Mouse (Mus musculus): ENCODE results near the gene Ube2l6. TPM values are rescaled to one million over a fixed set of nuclear protein-coding genes. Genes with fewer than 3 reads are reported as not detected.
A peak's percentile ranks its signal among the peaks of the same experiment; 100 is the strongest.

Ube2l6 gene
- polyA plus RNA-seq, 1 experiment, result 16.2 TPM

GRCm38 (mm10) chr2:84843654-84844053 lies 45.0 kb downstream of the Ube2l6 start:
- H3K79me2 ChIP-seq (ENCODE audit: control insufficient read depth, insufficient read depth), result no peaks in the 10 kb centered on the region
- H3K79me3 ChIP-seq (ENCODE audit: low read depth), result no peaks in the 10 kb centered on the region
- no peaks in the 10 kb centered on the region for H3K27me3 ChIP-seq (ENCODE audit: control insufficient read depth, insufficient read depth, insufficient read length)
- H3K4me3 ChIP-seq (ENCODE audit: insufficient read depth, poor library complexity, severe bottlenecking), result no peak overlapping the region
- TF ChIP-seq MAX (IDR thresholded peaks at IDR 0.05), result no peak
- H3ac ChIP-seq (ENCODE audit: control insufficient read depth, insufficient read length, low read depth), result no peak overlapping the region
- H3K36me3 ChIP-seq (ENCODE audit: control insufficient read depth, insufficient read depth), result no peaks in the 10 kb centered on the region

GRCm38 (mm10) chr2:84845226-84845625 lies 46.6 kb downstream of the Ube2l6 start:
- Histone ChIP-seq H3K79me3 (ENCODE audit: low read depth) (no peaks in the 10 kb centered on the region), H3ac (ENCODE audit: control insufficient read depth, insufficient read length, low read depth) (no peak overlapping the region), H3K27me3 (ENCODE audit: control insufficient read depth, insufficient read depth, insufficient read length) (no peaks in the 10 kb centered on the region), H3K4me3 (ENCODE audit: insufficient read depth, poor library complexity, severe bottlenecking) (no peak overlapping the region), H3K79me2 (ENCODE audit: control insufficient read depth, insufficient read depth) (no peaks in the 10 kb centered on the region), H3K36me3 (ENCODE audit: control insufficient read depth, insufficient read depth) (no peaks in the 10 kb centered on the region)
- TF ChIP-seq CTCF (IDR thresholded peaks at IDR 0.05; ENCODE audit: control insufficient read depth, insufficient read depth, insufficient read length), result no peak

- H3K79me3 ChIP-seq (ENCODE audit: low read depth), result no peaks in the 10 kb centered on the region
- no peak overlapping the region for H3ac ChIP-seq (ENCODE audit: control insufficient read depth, insufficient read length, low read depth)
- no peaks in the 10 kb centered on the region for H3K27me3 ChIP-seq (ENCODE audit: control insufficient read depth, insufficient read depth, insufficient read length)
- H3K36me3 ChIP-seq (ENCODE audit: control insufficient read depth, insufficient read depth), result no peaks in the 10 kb centered on the region
- no peaks in the 10 kb centered on the region for H3K79me2 ChIP-seq (ENCODE audit: control insufficient read depth, insufficient read depth)
- no peak for TF ChIP-seq MAX (IDR thresholded peaks at IDR 0.05)
- TF ChIP-seq USF1 (IDR thresholded peaks at IDR 0.05; ENCODE audit: low read depth), result no peak
- no peak for TF ChIP-seq FOSL1 (IDR thresholded peaks at IDR 0.05; ENCODE audit: insufficient read depth, low read length, poor library complexity, severe bottlenecking)
- TF ChIP-seq MYOD1 (IDR thresholded peaks at IDR 0.05; ENCODE audit: control insufficient read depth, insufficient read length, low read depth), result no peak
- no peak for TF ChIP-seq CTCF (IDR thresholded peaks at IDR 0.05; ENCODE audit: control insufficient read depth, insufficient read depth, insufficient read length)
- TF ChIP-seq CEBPB (IDR thresholded peaks at IDR 0.05; ENCODE audit: low read depth), result no peak
- TF ChIP-seq MYOG (IDR thresholded peaks at IDR 0.05; ENCODE audit: control insufficient read depth, extremely low read depth, insufficient read length), result no peak
- H3K4me3 ChIP-seq (ENCODE audit: insufficient read depth, poor library complexity, severe bottlenecking), result no peak overlapping the region
These were observed 51.9 kb downstream of the Ube2l6 start for GRCm38 (mm10) chr2:84850407-84851129.

GRCm38 (mm10) chr2:84851130-84852040 lies 52.8 kb downstream of the Ube2l6 start:
- Histone ChIP-seq H3ac (ENCODE audit: control insufficient read depth, insufficient read length, low read depth) (no peak overlapping the region), H3K4me3 (ENCODE audit: insufficient read depth, poor library complexity, severe bottlenecking) (no peak overlapping the region), H3K36me3 (ENCODE audit: control insufficient read depth, insufficient read depth) (no peaks in the 10 kb centered on the region), H3K27me3 (ENCODE audit: control insufficient read depth, insufficient read depth, insufficient read length) (no peaks in the 10 kb centered on the region), H3K79me3 (ENCODE audit: low read depth) (no peaks in the 10 kb centered on the region), H3K79me2 (ENCODE audit: control insufficient read depth, insufficient read depth) (no peaks in the 10 kb centered on the region)
- TF ChIP-seq MAX (IDR thresholded peaks at IDR 0.05), result no peak
- TF ChIP-seq MYOG (IDR thresholded peaks at IDR 0.05; ENCODE audit: control insufficient read depth, extremely low read depth, insufficient read length), result no peak
- no peak for TF ChIP-seq FOSL1 (IDR thresholded peaks at IDR 0.05; ENCODE audit: insufficient read depth, low read length, poor library complexity, severe bottlenecking)
- TF ChIP-seq CEBPB (IDR thresholded peaks at IDR 0.05; ENCODE audit: low read depth), result no peak
- TF ChIP-seq USF1 (IDR thresholded peaks at IDR 0.05; ENCODE audit: low read depth), result no peak
- TF ChIP-seq CTCF (IDR thresholded peaks at IDR 0.05; ENCODE audit: control insufficient read depth, insufficient read depth, insufficient read length), result no peak
- TF ChIP-seq MYOD1 (IDR thresholded peaks at IDR 0.05; ENCODE audit: control insufficient read depth, insufficient read length, low read depth), result no peak

- H3K79me2 ChIP-seq (ENCODE audit: control insufficient read depth, insufficient read depth), result no peaks in the 10 kb centered on the region
- no peaks in the 10 kb centered on the region for H3K27me3 ChIP-seq (ENCODE audit: control insufficient read depth, insufficient read depth, insufficient read length)
- no peaks in the 10 kb centered on the region for H3K36me3 ChIP-seq (ENCODE audit: control insufficient read depth, insufficient read depth)
- no peak overlapping the region for H3ac ChIP-seq (ENCODE audit: control insufficient read depth, insufficient read length, low read depth)
- no peak overlapping the region for H3K4me3 ChIP-seq (ENCODE audit: insufficient read depth, poor library complexity, severe bottlenecking)
- peak; percentile 59 for TF ChIP-seq CTCF (IDR thresholded peaks at IDR 0.05; ENCODE audit: control insufficient read depth, insufficient read depth, insufficient read length)
- TF ChIP-seq MAX (IDR thresholded peaks at IDR 0.05), result no peak
- TF ChIP-seq MYOD1 (IDR thresholded peaks at IDR 0.05; ENCODE audit: control insufficient read depth, insufficient read length, low read depth), result no peak
- TF ChIP-seq FOSL1 (IDR thresholded peaks at IDR 0.05; ENCODE audit: insufficient read depth, low read length, poor library complexity, severe bottlenecking), result no peak
- no peaks in the 10 kb centered on the region for H3K79me3 ChIP-seq (ENCODE audit: low read depth)
These were observed 57.1 kb downstream of the Ube2l6 start for GRCm38 (mm10) chr2:84855732-84856131.

GRCm38 (mm10) chr2:84858551-84858950 lies 59.9 kb downstream of the Ube2l6 start:
- no peaks in the 10 kb centered on the region for H3K27me3 ChIP-seq (ENCODE audit: control insufficient read depth, insufficient read depth, insufficient read length)
- no peaks in the 10 kb centered on the region for H3K79me2 ChIP-seq (ENCODE audit: control insufficient read depth, insufficient read depth)
- no peak for TF ChIP-seq USF1 (IDR thresholded peaks at IDR 0.05; ENCODE audit: low read depth)
- no peak for TF ChIP-seq CTCF (IDR thresholded peaks at IDR 0.05; ENCODE audit: control insufficient read depth, insufficient read depth, insufficient read length)
- no peak for TF ChIP-seq CEBPB (IDR thresholded peaks at IDR 0.05; ENCODE audit: low read depth)
- no peak for TF ChIP-seq MAX (IDR thresholded peaks at IDR 0.05)
- TF ChIP-seq MYOG (IDR thresholded peaks at IDR 0.05; ENCODE audit: control insufficient read depth, extremely low read depth, insufficient read length), result no peak
- no peak for TF ChIP-seq MYOD1 (IDR thresholded peaks at IDR 0.05; ENCODE audit: control insufficient read depth, insufficient read length, low read depth)
- no peak for TF ChIP-seq FOSL1 (IDR thresholded peaks at IDR 0.05; ENCODE audit: insufficient read depth, low read length, poor library complexity, severe bottlenecking)
- no peak overlapping the region for H3ac ChIP-seq (ENCODE audit: control insufficient read depth, insufficient read length, low read depth)
- no peak overlapping the region for H3K4me3 ChIP-seq (ENCODE audit: insufficient read depth, poor library complexity, severe bottlenecking)
- no peaks in the 10 kb centered on the region for H3K79me3 ChIP-seq (ENCODE audit: low read depth)
- H3K36me3 ChIP-seq (ENCODE audit: control insufficient read depth, insufficient read depth), result no peaks in the 10 kb centered on the region
